Mouse (Mus musculus) brain, adult 2 months (tissue): Measurements from ENCODE around the gene Wfdc8.
"Not testable (repeated sequence)": the region's sequence is repeated elsewhere in the genome, so short reads cannot be mapped to it uniquely, and the experiment has no call there.

ENCODE experiments used
- DNase-seq: peaks from one replicate; pipeline ENCODE4 v3.0.0; 2011; ENCODE audit warnings: low read depth, low spot score

Gene Wfdc8

DNA sequence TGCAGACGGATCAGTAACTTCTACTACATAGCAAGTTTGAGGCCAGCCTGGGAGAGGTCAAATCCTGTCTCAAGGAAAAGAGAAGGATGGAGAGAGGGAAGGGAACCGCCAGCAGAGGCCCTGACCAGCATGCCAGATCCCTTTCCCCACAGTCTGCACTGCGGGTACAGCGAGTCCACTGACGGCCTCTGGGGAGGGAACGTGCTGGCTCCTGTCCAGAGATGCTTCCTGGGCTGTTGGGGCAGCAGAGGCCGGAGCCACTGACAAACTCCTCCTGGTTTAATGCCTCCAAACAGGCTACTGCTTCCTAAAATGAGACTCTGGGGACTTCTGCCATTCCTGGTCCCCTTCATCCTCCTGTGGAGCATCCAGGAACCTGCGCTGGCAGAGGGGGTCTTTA, at the start of gene Wfdc8, which contains the start of gene Wfdc6b:
TSS of gene Wfdc8 (minus strand) at position 156 of the 400 bp plus-strand sequence.
TSS of gene Wfdc6b (plus strand) at position 52 of the 400 bp plus-strand sequence.
- DNase-seq = not testable (repeated sequence)

DNA sequence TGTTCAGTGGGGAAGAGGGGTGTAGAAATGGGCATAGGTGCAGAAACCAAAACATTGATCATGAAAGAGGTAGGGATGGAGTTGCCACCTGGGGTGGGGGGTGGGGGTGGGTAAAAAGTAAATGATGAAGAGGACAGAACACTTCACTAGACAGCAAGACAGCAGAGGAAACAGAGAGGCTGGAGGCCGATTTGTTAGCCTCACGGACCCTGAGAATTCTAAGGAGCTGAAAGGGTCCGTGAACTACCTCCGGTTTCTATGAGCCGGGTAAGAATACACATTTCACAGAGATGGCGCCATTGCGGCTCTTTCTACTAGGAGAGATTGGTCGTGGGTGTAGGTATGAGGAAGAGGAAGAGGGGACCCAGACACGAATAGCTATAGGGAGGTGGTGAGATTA, 43.1 kb upstream of the Wfdc8 start, which contains the start of gene Wfdc9:
TSS of gene Wfdc9 (minus strand) at position 101 of the 400 bp plus-strand sequence.
- DNase-seq = no peak

DNA sequence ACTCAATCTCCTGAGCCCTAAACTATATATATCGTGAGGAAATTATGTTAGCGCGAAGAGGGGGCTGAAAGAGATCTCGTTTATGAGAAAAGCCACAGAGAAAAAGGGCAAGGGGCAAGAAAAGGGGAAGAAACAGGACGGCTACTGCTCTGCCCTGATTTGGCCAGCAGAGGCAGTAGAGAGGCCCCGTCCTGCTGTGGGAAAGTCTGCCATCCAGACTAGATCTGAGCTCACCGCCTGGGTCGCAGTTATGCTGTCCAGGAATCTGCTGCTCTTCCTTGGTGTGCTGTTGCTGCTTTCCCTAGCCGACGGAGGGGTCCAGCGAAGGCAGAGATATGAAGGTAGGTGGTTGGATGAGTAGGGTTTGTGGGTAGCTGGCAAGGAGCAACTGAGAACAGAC, 42.4 kb upstream of the Wfdc8 start, which contains the start of gene Wfdc10:
TSS of gene Wfdc10 (plus strand) at position 189 of the 400 bp plus-strand sequence.
- no peak for DNase-seq

DNA sequence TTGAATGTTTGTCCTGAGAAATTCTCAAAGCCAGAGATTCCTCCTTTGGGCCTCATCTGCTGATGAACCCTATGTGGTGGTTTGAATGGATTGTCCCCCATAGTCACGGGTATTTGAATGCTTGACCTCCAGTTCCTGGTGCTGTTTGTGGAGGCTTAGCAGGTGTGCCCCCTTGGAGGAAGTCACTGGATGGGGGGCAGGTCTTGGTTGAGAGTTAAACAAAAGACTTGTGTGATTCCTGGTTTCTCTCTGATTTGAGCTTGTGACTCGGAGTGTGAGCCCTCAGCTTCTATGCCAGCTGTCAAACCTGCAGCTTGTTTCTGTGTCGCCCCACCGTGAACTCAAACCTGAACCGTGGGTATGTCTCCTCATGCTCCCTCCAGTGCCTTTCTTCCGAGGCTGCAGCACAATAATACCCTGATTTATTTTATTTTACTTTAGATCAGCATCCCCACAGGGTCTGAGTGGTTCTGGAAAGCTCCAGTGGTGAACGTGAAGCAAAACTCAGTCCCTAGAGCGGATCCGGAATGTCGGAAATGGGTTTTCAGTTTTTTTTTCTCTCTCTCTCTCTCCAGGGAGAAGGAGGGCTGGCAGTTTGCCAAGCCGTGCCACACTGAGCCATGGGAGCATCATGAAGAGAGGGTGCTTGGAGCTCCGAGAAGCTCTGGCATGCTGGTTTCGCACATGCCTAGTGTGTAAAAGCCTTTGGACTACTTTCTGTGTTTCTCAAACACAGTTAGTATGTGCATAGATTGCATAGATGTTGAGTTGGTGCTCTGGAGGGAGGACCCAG, 28.7 kb upstream of the Wfdc8 start:
- DNase-seq = peak; percentile 12

DNA sequence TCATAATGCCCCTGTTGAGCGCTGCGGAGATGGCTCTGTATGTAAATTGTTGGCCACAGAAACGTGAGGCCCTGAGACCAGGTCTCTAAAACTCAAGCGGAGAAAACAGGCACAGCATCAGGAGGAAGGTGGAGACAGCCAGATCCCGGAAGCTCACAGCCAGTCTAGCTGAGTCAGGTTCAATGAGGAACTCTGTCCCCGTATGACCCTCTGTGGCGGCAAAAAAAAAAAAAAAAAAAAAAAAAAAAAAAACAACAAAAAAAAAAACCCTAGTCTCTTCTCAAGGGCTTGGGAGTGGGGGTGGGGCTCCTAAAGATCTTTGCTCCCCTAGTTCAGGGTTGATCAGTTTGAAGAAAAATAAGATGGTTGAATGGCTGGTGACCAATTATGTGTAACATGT, 27.7 kb upstream of the Wfdc8 start:
- DNase-seq = no peak

DNA sequence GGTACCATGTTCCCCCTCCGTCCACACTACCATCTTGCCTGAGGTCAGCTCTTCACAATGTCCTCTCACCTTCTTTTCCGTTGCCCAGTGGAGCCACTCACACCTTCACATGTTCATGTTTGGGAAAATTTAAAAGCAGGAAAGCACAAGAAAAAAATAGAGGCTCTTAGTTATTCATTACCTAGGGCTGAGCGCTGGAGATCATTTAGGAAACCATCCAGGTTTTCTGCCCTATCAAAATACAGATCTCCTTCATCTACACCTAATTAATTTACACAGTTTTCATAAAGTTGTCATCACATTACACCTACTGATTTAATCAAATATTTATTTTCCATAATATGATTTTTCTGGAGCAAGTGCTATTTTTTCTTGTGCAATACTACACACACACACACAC, 25.3 kb upstream of the Wfdc8 start, which contains the start of gene Wfdc16:
TSS of gene Wfdc16 (minus strand) at position 101 of the 400 bp plus-strand sequence.
- DNase-seq = no peak

DNA sequence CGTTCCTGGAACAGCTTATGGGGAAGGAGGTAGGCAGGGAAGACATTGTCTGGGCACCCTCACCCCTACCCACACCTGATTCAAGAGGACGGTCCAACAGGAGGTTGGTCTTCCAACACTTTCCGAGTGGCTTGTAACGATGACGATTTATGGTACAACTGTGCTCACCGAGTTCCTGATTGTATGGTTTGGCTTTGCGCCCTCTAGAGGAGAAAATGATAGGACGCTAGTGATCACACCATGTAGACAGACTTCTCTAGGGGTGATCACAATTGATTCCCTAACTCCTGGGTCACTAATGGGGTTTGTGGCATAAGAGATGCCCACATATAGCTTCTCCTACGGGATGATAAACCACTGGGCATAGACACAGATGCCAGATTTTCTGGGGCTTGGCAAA, 21.8 kb upstream of the Wfdc8 start:
- no peak for DNase-seq

DNA sequence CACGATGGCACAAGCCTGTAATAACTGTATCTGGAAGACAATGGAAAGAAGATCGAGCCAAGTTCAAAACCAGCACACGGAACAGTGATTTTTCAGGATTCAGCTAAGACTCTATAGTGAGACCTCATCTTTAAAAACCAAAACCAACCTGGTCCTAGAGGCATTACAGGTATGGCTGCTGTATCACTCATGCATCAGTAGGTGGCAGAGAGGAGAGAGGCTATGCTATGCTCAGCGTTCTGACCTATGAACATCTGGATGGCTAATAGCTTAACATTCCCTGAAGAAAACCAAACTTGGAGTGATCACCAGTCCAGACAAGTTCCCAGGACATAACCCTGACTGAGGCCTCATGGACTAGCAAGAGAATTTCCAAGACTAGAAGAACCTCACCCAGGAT, 8.3 kb upstream of the Wfdc8 start:
- DNase-seq = no peak

DNA sequence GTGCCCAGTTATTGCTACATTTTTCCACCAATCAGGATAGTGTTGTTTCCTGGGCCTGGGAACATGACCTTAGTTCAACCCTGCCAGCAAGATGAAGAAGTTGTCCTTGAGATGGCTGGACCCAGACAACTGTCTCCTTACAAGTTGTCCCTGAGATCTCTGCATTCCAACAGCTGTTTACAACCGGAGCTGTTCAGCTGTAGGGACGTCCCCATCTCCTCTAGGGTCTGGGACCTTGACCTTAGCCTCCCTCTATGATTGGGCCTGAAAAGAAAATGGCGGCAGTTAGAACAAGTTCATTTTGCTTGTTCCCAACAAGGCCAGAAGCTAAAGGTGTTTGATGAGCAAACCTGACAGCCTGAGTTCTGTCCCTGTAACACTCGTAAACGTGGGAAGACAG, 5.6 kb upstream of the Wfdc8 start:
- DNase-seq = no peak

DNA sequence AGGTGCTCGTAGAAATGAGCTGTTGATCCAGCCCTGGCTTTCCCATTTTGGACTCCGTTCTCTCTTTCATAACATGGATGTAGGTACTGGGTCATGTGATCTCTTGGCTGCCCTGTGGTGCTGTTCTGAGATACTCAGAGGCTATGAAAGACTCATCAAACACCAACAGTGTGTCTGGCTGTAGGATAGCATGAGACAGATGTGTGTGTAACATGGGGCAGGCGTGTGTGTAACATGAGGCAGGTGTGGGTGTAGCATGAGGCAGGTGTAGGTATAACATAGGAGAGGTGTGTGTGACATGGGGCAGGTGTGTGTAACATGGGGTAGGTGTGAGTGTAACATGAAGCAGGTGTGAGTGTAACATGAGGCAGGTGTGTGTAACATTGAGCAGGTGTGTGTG, 2.0 kb upstream of the Wfdc8 start:
- DNase-seq = no peak

DNA sequence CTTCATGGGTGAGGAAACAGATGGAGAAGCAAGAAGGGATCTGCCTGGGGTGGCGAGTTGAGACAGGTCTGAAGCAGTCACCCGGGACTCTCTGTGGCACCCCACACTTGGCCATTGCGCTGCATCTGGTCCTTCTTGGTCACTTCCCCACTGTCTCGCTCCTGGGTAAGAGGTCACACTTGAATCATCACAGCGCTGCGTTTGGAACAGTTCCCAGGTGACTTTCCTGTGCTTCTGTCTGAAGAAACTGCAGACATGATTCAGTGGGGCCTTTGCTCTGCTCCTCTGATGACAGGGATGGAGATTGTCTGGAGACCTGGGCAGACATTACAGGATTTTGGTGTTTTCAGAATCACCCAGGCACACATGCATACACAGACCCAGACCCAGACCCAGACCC, 4.6 kb downstream of the Wfdc8 start:
- DNase-seq = no peak

DNA sequence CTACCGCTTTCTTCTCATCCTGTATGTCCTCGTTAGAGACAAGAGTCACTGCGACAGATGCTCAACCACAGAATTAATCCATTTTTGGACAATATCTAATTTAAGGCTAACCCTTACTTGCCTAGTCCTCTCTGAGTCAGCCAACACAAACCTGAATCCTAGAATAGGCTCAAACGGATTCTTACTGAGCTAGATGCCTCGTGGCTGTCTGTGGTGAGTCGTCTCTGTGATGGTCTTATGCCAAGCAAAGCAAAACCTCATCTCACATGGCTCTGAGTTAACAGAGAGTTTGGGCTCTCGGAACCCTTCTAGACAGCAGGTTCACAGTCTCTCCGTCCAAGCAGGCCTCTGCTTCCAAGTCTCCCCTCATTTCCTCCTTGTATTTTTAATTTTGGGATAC, 9.0 kb downstream of the Wfdc8 start:
- peak; percentile 35 for DNase-seq

DNA sequence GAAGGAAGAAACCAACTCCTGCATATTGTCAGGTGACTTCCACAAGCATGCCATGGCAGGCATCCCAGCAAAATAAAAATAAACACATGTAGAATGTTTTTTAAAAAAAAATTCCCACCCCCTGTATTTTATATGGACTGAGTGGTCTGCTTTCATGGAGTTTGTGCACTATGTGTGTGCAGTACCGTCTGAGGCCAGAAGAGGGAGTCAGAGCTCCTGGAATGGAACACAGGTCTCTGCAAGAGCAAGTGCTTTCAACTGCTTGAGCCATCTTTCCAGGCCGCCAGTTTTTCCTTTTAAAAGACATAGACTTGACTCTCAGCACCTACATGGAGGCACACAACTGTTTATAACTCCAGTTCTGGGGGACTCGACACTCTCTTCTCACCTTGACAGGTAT, 9.9 kb downstream of the Wfdc8 start:
- no peak for DNase-seq

DNA sequence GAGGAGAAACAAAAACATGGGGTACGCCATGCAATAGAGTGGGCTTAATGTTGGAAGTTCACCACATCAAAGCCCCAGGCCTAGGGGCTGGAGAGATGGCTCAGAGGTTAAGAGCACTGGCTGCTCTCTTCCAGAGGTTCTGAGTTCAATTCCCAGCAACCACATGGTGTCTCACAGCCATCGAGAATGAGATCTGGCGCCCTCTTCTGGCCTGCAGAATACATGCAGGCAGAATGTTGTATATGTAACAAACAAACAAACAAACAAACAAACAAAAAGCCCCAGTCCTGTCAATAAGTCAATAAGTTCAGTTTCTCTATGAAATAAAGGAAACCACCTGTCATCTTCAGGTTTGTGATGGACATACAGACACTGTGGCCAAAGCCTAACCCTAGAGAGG, 13.2 kb downstream of the Wfdc8 start:
- no peak for DNase-seq

DNA sequence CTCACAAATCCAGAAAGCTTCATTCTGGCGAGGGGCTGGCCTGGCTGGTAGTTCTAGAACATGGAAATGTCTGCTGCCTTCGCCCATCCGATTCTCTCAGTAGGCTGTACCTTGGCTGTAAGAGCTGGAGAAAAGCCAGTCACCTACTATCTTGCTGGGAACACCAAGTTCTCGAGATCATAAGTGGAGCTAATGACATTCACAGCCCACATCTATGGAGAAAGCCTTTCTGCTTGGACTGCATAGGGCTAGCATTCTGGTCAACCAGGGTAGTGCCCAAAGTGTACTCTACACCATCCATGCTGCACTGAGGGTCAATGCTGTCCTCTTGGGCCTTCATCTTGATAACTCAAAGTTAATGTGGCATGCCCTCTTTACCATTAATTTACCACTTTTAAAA, 19.9 kb downstream of the Wfdc8 start, which contains the start of gene Eppin:
TSS of gene Eppin (minus strand) at position 101 of the 400 bp plus-strand sequence.
- DNase-seq = no peak

DNA sequence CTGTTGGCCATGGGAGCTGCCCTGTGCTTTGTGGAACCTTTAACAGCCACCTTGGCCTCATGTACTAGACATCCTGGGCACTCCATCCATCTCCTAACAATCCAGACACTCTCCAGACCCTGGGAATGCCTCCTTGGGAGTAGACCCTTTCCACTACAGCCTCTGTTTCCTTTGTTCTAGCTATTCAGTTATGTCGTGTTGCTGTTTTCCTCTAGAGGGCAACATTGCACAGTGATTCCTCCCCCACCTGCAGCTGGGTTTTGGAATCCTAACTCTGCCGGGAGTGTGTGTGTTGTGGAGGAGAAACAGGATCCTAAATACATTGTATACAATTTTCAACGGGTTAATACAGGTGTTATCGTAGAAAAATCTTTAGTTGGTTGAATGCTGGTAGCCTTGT, 21.4 kb downstream of the Wfdc8 start:
- DNase-seq = peak; percentile 68

DNA sequence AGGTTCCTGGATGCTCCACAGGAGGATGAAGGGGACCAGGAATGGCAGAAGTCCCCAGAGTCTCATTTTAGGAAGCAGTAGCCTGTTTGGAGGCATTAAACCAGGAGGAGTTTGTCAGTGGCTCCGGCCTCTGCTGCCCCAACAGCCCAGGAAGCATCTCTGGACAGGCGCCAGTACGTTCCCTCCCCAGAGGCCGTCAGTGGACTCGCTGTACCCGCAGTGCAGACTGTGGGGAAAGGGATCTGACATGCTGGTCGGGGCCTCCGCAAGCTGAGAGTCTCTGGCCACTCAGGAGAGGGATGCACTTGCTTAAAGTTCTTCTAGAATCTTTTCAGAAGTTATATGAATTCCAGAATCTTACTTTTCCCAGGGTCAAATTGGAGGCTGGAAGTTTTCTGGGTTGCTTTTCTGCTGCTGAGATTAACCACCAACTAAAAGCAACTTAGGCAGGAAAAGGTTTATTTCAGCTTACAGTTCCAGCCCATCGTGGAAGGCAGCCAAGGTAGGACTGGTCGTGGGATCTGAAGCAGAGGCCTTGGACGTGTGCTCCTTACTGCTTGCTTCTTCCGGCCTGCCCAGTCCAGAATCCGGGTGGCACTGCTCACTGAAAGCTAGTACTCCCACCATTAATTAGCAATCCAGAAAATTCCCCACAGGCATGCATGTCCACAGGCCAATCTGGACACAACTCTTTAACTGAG, 28.3 kb downstream of the Wfdc8 start, which contains the start of gene Wfdc6a:
TSS of gene Wfdc6a (minus strand) at position 423 of the 701 bp plus-strand sequence.
- not testable (repeated sequence) for DNase-seq

DNA sequence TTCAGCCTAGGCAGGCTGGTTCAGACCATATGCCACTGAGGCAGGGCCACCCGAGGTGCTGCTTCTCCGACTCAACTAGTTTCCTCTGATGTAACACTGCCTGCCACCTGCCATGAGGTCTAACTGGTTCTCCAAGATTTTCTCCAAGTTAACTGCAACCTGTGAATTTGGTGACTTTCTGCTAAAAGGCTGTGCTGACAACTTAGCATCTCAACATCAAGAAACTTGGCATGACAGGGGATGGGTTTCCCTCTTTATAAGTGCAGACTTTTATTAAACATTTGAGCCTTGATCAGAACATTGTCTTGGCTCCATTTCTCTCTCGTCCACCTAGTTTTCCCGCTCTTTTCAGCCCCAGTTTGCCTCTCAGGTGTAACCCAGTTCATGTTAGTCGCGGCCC, 40.1 kb downstream of the Wfdc8 start, which contains the start of gene Spint3:
TSS of gene Spint3 (minus strand) at position 101 of the 400 bp plus-strand sequence.
- DNase-seq = not testable (repeated sequence)

DNA sequence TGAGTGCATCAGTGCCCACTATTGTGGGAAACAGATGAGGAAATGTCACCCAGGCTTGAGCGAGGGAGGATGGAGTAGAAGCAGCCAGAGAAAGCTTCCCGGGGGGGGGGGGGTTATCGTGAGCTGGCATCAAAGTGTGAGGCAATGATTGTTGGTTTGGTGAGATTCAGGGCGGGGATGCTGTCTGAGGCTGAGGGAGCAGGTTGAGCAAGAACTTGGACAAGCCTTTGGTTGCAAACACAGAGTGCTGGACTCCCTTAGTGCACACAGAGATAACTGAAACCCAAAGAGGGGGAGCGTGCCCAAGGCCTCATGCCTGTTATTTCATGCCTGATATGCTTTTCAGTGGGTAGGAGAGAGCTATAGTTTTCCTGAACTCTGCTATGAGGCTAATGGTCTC, 46.0 kb downstream of the Wfdc8 start:
- DNase-seq = no peak

DNA sequence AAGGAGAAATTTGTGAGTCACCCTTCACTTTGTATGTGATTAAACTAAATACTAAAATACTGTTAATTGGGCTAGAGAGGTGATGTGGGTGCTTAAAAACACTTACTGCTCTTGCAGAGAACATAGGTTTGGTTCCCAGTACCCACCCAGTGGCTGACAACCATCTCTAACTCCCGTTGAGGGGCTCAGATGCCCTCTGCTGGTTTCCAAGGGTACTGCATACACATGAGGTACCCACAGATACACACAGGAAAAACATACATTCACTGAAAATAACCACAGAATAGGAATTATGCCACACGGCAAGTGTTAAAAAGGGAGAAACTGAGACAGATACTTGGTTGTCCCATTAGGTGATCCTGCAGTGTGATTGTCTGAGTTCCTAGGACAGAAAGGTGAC, 46.4 kb downstream of the Wfdc8 start:
- no peak for DNase-seq

DNA sequence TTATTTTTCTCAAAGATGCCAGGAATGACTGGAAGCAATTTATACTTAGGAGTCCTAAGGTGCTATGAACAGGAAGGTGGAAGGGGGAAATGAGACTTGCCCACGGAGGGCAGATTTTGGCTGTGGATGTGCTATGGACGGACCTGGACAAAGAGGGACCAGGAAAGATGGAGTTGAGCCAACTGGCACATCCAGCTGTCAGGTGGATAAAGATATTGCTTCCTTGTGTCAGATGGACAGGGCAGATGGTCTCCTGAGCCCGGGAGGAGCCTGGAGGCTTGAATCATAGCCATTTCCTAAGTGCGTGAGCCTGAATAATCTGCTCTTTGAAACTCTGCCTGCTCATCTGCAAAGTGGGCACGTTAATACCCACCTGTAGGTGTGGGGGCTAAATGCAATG, 49.1 kb downstream of the Wfdc8 start:
- no peak for DNase-seq

DNA sequence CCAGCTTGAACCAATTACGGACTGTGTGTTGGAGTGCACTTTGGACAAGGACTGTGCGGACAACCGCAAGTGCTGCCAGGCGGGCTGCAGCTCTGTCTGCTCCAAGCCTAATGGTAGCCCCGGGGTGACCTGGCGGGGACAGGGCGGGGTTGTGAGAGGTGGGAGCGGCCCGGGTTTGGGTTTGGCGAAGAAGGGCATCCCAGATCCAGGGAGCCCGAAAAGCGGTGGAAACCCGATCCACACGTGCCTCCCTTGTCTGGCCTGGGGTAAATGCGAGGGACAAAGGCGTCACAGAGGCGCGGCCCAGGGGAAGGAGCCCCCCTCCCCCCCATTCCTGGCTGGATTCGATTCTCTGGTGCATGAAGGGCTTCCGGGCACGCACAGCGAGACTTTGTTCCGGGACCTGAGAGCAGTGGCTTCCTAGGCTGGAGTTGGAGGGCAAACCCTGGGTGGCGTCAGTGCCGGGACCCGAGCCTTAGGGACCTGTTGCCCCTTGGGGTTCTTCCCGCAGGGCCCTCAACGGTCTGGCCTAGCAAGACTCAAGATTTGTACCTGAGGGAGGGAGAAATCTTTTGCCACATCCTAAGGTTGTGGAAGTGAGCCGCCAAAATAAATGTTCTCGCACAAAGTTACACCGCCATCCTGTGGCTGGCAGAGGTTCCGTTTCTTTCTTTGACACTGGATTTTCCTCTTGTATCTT, 49.9 kb downstream of the Wfdc8 start:
- DNase-seq = peak; percentile 62
